Mouse (Mus musculus) colon, adult 2 months (tissue): ENCODE data around the gene Ceacam5. TPM values are rescaled to one million over a fixed set of nuclear protein-coding genes. Genes with fewer than 3 reads are reported as not detected.

Experiments
- polyA plus RNA-seq: library from polyadenylated mRNA; depleted of rRNA; stranded (reverse); fragments of >200 nt; gene quantifications from 2 replicates; pipeline ENCODE4 v1.2.3, GENCODE M21; 2012; rRNA removed

The Ceacam5 gene
- polyA plus RNA-seq, result not detected in 2 replicates

GRCm38 (mm10) chr7:17712938-17713337, at the start of gene Ceacam5:
Gene Ceacam5 (plus strand): TSS chr7:17713238.

Other genes with a start within 250 kb of the Ceacam5 start
- gene Ceacam14, start 99.4 kb downstream of the Ceacam5 start, polyA plus RNA-seq, result not detected in 2 replicates
- gene Gm5155, start 158.5 kb downstream of the Ceacam5 start, polyA plus RNA-seq, result not detected in 2 replicates